Mouse (Mus musculus): ENCODE results near the gene Tpk1.
"Not testable (repeated sequence)": the region's sequence is repeated elsewhere in the genome, so short reads cannot be mapped to it uniquely, and the experiment has no call there.

GRCm38 (mm10) chr6:43506686-43507385 lies 159.2 kb downstream of the Tpk1 start:
- TF ChIP-seq CTCF (IDR thresholded peaks at IDR 0.05; ENCODE audit: borderline replicate concordance, extremely low read depth, insufficient read depth, insufficient read length); POLR2A (IDR thresholded peaks at IDR 0.05; ENCODE audit: borderline replicate concordance, extremely low read depth, insufficient read depth, insufficient read length, poor library complexity, severe bottlenecking): not testable (repeated sequence)

All from brain, embryonic 14.5 days (tissue).